Mouse (Mus musculus): ENCODE measurements around the gene Zzz3. TPM values are rescaled to one million over a fixed set of nuclear protein-coding genes. Genes with fewer than 3 reads are reported as not detected.

Gene Zzz3
- polyA plus RNA-seq, 1 experiment from 2014 or later, result 61.2 TPM

GRCm38 (mm10) chr3:152508419-152508993, 113.2 kb downstream of the Zzz3 start:
- no peak overlapping the region for H3K27ac ChIP-seq (ENCODE audit: low read depth, low read length)
- DNase-seq (ENCODE audit: low spot score) (peak; percentile 46), ATAC-seq (ENCODE audit: low FRiP score) (peak; percentile 61)
- no peaks in the 10 kb centered on the region for H3K9me3 ChIP-seq (ENCODE audit: control insufficient read depth, low read length)
- no peaks in the 10 kb centered on the region; the same call in 1 of the 2 replicates for H3K4me1 ChIP-seq (replicated peaks; ENCODE audit: control insufficient read depth, insufficient read depth, low read length)
- no peaks in the 10 kb centered on the region for H3K36me3 ChIP-seq (ENCODE audit: control insufficient read depth, insufficient read depth, low read length)
- no peak overlapping the region for H3K4me2 ChIP-seq (replicated peaks; ENCODE audit: low read depth, low read length)
- 55% methylated on average over 12 of the region's 12 CpGs for WGBS
- H3K9ac ChIP-seq (ENCODE audit: low read depth, low read length), result no peak overlapping the region
- no peaks in the 10 kb centered on the region for H3K27me3 ChIP-seq (ENCODE audit: control insufficient read depth, insufficient read depth, low read length)
- H3K4me3 ChIP-seq (ENCODE audit: low read depth, low read length), result no peak overlapping the region

- Histone ChIP-seq H3K4me3 (ENCODE audit: low read depth, low read length) (no peak overlapping the region), H3K9ac (ENCODE audit: low read depth, low read length) (no peak overlapping the region), H3K36me3 (ENCODE audit: control insufficient read depth, insufficient read depth, low read length) (no peaks in the 10 kb centered on the region), H3K4me2 (replicated peaks; ENCODE audit: low read depth, low read length) (no peak overlapping the region), H3K27ac (ENCODE audit: low read depth, low read length) (no peak overlapping the region), H3K4me1 (replicated peaks; ENCODE audit: control insufficient read depth, insufficient read depth, low read length) (no peaks in the 10 kb centered on the region; the same call in 1 of the 2 replicates), H3K9me3 (ENCODE audit: control insufficient read depth, low read length) (no peaks in the 10 kb centered on the region), H3K27me3 (ENCODE audit: control insufficient read depth, insufficient read depth, low read length) (no peaks in the 10 kb centered on the region)
- 88% methylated on average over 7 of the region's 7 CpGs for WGBS
- DNase-seq (ENCODE audit: low spot score), result no peak
- ATAC-seq (ENCODE audit: low FRiP score), result no peak
These were observed 114.0 kb downstream of the Zzz3 start for GRCm38 (mm10) chr3:152509268-152509667.

Other genes with a start within 250 kb of the Zzz3 start
- gene Gipc2, start 229.2 kb upstream of the Zzz3 start, polyA plus RNA-seq (2014; fragmentation: Nextera tagmentation; extraction: Ambion mirVana), result 3.1 and 5.0 TPM in 2 replicates
- 28.9 and 29.1 TPM in 2 replicates for gene Dnajb4, start 185.2 kb upstream of the Zzz3 start, polyA plus RNA-seq (2014; fragmentation: Nextera tagmentation; extraction: Ambion mirVana)
- 424 and 450 TPM in 2 replicates for gene Fubp1, start 185.1 kb upstream of the Zzz3 start, polyA plus RNA-seq (2014; fragmentation: Nextera tagmentation; extraction: Ambion mirVana)
- 5.4 and 6.1 TPM in 2 replicates for gene Nexn, start 129.1 kb upstream of the Zzz3 start, polyA plus RNA-seq (2014; fragmentation: Nextera tagmentation; extraction: Ambion mirVana)
- gene Miga1, start 55.1 kb upstream of the Zzz3 start, polyA plus RNA-seq (2014; fragmentation: Nextera tagmentation; extraction: Ambion mirVana), result 19.4 and 21.4 TPM in 2 replicates
- 73.6 and 74.8 TPM in 2 replicates for gene Usp33, start 49.0 kb upstream of the Zzz3 start, polyA plus RNA-seq (2014; fragmentation: Nextera tagmentation; extraction: Ambion mirVana)